Mouse (Mus musculus) adipocyte (in vitro differentiated cells): ENCODE data around the gene Sys1.
A peak's percentile ranks its signal among the peaks of the same experiment; 100 is the strongest.

Experiments used
- DNase-seq: peaks from one replicate; pipeline ENCODE4 v3.0.0-alpha.2; 2016; ENCODE audit warnings: low spot score

Gene Sys1

DNA sequence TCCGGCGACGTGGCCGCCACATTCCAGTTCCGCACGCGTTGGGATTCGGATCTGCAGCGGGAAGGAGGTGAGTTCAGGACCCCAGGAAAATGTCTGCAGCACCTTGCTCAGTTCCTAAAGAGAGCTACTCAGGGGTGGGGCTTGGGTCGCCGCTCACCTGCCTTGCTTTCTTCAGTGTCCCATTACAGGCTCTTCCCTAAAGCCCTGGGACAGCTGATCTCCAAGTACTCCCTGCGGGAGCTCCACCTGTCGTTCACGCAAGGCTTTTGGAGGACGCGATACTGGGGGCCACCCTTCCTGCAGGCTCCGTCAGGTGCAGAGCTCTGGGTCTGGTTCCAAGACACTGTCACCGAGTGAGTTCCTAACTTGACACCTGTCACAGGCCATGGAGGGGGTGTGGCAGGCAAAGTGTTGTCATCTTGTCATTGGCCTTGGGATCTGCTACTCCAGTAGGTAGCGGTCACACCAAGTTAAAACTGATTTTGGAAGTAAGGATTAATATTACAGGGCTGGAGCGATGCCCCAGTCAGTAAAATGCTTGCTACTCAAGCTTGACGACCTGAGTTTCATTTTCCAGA is 41.0 kb downstream of the Sys1 start:
- DNase-seq, result no peak

DNA sequence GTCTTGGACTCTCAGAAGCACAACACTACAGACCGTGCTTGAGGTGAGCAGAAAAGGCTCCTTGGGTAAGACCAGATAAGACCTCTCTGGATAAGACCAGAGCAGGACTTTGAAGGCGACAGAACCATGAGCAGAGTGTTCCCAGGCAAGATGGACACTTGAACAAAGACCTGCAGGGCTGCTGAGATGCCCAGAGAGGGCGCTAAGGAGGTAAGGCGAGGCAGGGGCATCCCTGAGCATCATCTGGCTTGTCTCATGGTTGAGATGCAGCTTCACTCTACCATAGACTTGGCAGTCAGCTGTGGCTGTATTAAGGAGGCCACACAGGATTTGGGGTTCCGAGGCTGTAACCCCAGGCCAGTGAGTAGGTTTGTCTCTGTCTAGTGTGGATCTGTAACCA is 42.6 kb downstream of the Sys1 start:
- no peak for DNase-seq

GRCm38 (mm10) chr2:164500511-164500910 is 43.7 kb downstream of the Sys1 start:
- DNase-seq, result no peak

DNA sequence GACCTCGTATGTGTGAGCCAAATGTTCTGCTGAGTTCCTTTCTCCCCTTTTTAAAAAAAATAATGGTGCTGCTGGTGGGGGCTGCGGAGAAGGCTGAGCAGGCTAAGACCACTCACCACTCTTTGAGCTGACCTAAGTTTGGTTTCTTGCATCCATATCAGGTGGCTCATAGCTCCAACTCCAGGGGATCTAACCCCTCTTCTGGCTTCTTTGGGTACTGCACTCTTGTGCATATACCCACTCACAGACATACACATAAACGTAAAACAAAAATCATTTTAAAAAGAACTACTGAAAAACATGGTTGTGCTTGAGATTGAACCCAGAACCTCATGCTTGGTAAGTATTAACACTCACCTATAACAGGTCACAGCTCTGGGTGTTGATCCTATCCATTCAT is 48.2 kb downstream of the Sys1 start:
- DNase-seq, result no peak

GRCm38 (mm10) chr2:164505619-164506347 is 49.0 kb downstream of the Sys1 start:
- no peak for DNase-seq

DNA sequence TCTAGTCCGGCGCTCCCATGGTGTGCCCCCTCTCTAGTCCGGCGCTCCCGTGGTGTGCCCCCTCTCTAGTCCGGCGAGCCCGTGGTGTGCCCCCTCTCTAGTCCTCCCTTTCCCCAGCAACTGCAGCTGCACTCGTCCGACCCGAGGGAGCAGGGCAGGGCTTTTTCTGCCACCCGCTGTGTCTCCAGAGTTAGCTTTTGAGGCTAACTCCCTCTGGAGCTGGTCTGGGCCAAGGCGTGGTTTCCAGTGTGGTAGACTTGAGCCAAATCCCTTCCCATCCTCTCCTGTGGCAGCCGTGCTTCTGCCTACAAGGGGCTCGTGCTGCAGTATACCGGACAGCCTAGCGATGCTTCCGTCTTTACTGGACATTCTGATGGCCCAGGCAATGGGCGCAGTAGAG is 51.0 kb downstream of the Sys1 start:
- DNase-seq, result no peak

DNA sequence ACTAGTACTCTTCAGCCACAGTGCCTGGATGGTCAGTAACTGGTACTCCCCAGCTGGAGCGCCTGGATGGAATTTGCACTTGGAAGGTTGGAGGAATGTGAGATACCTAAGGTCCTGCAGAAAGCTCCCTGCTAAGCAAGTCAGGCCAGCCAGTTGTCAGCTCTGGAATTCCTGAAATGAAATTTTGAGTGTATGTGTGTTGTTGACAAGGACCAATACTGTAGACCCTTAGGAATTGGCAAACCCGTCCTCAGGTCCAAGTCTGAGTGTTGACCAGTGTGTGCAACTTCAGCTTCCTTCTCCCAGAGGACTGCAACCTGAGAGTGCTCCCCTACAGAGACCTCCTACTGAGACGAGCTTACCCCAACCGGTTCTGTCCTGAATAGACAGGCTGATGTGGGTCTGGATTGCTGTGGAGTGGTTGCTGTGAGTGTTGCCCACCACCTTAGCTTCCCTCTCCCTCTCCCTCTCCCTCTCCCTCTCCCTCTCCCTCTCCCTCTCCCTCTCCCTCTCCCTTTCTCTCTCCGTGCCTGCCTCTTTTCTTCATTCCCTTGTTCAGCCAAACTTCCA is 53.9 kb downstream of the Sys1 start:
- no peak for DNase-seq

- DNase-seq, result no peak
These were observed 55.6 kb downstream of the Sys1 start for GRCm38 (mm10) chr2:164512121-164512909.

DNA sequence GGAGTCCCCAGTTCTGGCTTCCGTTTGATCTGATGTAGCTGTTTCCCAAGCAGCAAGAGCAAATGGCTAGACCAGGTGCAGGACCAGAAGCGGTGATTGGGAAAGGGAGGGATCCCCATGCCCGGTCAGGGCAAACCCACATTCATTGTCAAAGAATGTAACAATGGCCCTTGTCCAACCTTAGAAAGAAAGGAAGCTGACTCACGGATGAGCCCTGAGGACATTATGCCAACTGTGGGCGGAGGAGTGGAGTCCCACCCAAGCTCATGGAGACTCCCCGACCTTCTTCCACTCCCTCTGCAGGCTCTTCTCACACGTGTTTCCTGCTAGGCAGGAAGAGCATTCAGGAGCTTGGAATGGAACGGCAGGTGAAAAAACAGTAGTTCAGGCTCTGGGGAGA is 56.6 kb downstream of the Sys1 start:
- DNase-seq, result peak; percentile 27

DNA sequence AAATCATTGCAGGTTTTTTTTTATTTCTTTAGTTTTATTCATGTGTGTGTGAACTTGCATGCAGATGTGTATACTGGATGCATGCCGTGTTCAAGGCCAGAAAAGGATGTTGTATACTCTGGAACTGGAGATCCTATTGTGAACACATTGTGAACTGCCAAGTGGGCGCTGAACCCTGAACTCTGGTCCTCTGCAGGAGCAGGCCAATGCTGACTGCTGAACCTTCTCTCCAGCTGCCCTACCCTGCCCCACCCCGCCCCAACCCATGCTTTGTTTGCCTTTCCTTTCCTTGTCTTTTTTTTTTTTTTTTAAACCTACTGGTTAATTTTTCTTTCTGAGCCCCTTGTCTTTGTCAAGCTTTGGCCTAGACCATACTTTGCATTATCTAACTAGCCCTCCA is 58.2 kb downstream of the Sys1 start:
- no peak for DNase-seq

GRCm38 (mm10) chr2:164515897-164516296 is 59.1 kb downstream of the Sys1 start:
- DNase-seq, result no peak

GRCm38 (mm10) chr2:164516592-164516991 is 59.8 kb downstream of the Sys1 start:
- DNase-seq, result no peak

- DNase-seq, result peak; percentile 46
These were observed 60.9 kb downstream of the Sys1 start for GRCm38 (mm10) chr2:164517485-164518221.

DNA sequence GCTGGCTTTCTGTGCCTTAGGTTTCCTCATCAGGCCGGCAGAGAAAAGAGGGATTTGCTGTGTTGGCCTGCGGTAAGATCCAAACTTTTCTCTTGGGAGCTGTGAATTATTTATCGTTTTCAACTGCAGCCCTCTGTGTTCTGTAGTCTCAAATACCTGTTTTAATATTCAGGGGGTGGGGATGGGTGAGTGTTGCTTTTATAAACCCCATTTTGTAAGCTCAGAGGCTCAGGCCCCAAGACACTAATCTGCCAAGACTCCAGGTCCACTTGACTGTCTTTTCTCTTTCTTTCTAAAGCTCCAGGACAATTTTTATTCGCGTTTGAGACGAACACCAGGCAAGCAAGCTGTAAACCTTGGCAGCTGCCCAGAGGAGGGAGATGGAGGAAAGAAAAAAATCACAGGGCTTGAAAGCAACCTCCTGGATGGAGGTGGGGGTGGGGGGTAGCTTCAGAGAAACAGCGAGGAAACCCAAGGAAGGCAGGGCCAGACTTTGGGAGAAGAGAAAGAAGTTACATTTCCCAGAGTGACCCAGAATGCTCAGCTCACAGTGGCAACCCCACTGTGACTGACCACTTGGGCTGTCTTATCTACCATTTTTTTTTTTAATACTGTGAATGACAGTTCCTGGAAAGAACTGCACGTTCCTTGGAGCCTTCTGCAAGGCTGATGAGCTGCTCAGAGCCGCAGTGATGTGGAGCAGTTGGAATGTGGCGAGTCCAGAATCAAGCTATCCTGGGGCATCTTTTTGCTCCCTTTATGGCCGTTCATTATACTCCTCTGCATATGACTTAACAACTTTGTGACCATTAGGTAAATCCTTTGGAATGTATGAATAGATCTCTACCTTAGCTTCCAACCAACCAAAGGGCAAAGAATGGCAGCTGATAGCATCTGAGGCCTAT is 61.8 kb downstream of the Sys1 start:
- no peak for DNase-seq

DNA sequence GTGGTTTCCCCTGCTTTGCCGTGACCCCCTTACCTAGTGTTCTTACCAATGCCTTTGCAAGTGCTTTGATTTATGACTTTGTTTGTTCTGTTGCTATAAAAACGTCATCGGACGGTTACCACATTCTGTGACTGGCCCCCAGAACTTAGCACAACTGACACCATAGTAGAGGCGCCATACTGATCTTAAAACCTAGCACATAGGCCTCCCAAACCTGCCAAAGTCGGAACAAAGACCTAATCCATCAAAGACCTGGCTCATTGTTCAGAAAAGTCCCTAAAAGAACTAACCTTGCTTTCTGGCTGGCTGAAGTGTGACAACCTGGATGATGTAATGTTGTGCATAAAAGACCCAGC is 62.4 kb downstream of the Sys1 start:
- DNase-seq, result no peak

DNA sequence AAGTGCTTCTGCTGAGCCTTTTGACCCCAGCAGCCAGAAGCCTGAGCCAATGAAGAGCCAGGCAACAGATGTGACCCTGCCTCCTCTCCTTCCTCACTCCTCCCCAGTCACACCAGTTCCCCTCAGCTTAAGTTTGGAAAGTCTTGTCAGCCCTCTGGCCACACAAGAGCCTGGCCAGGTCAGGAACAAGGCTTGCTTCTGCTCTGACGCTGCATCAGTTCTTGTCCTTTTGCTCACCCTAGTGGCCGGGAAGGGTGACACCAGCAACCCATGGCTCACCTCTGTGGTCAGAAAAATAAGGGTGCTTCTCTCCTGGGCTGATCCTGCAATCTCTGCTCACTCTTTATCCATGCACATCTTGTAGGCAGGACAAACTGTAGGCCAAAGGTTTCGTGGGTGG is 64.0 kb downstream of the Sys1 start:
- peak; percentile 82 for DNase-seq

- DNase-seq, result peak; percentile 14
These were observed 65.1 kb downstream of the Sys1 start for GRCm38 (mm10) chr2:164521841-164522240.

DNA sequence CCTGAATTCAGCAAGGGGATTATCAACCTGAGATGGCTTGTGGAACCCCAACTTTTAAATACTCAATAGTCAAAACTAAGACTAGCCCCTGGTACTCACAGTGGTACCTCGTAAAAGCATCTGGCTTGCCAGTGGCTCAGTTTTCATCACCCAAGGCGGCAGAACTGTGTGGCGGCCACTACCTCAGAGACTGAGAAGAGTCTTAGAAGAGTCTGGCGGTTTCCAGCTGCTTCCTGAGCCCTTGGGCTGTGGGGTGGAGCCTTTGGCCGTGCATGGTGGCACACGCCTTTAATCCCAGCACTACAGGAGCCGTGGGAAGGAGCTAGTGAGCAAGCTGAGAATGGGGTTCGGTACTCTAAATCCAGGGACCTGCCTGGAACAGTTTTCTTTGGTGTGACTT is 65.5 kb downstream of the Sys1 start:
- DNase-seq, result no peak

- no peak for DNase-seq
These were observed 66.6 kb downstream of the Sys1 start for GRCm38 (mm10) chr2:164523301-164523773.

- DNase-seq, result no peak
These were observed 71.8 kb downstream of the Sys1 start for GRCm38 (mm10) chr2:164528557-164528956.
